Mouse (Mus musculus) embryo, embryonic 11 days (tissue): ENCODE results near the gene Asb4.
A peak's percentile ranks its signal among the peaks of the same experiment; 100 is the strongest.

Source experiments
- DNase-seq: peaks from one replicate; pipeline ENCODE4 v3.0.0-alpha.2; 2015

Gene Asb4

DNA sequence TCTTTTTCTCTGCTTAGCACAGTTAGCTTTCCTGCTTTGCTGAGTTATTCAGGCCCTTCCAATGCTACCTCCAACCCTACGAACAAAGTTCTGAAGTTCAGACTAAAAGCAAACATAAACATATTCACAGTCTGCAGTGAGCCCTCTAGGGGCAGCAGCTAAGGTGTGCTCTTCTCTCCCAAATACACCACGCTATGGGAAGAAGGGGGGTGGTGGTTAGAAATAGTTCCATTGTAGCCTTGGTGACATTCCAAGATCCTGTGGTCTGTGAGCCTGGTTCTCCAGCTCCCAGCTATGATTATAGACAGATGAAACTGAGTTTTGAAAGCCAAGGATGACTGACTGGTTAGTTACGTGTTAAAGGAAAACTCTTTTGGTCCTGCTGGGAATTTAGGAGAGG, 13.6 kb downstream of the Asb4 start:
- DNase-seq = no peak

DNA sequence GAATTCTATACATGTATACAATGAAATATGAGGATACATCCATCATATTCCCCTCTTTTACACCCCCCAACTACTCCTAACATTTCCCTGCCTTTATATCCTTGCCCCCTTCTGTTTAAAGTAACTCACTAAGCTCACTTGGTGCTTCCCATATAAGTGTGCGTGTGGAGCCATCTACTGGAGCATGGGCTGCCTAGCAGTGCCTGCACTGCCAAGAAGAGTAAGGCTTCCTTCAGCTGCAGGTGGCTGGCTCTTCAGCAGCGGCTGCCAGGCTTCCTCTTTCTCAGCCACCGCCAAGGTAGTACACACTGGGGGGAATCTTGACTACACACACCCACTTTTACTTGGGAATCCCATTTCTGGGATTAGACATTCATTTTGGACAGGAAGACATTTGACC, 18.2 kb downstream of the Asb4 start:
- DNase-seq = peak; percentile 87

DNA sequence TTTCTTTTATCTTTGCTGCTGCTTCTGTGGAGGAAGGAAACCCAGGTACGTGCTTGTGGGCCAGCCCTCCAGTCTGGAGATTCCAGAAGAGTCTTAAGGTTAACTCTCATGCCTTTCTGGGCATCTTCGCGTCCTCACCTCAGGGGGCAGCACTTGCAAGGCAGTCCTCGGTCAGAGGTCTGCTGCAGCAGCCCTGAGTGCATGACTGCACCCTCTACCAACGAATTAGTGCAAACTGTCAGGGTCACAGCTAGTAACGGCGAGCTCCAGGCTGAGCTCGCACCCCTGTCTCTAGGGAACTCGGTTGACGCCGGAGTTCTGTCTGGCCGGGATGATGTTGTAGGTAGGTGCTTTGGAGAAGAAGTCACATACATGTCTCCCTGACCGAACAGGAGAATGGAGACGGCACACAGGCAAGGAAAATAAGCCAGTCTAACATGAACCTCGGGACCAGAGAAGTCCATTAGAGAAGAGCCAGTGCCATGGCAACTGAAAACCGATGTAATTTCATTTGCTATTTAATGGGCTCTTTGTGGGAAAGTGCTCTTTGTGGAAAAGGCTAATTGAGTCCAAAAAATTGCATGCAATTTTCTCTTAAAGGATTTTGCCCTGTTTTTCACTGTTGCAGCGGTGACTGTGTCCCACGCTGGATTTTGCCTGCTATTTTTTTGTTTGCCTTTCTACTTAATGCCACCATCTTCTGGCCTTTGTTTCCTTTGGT, 20.1 kb downstream of the Asb4 start:
- DNase-seq = peak; percentile 68

DNA sequence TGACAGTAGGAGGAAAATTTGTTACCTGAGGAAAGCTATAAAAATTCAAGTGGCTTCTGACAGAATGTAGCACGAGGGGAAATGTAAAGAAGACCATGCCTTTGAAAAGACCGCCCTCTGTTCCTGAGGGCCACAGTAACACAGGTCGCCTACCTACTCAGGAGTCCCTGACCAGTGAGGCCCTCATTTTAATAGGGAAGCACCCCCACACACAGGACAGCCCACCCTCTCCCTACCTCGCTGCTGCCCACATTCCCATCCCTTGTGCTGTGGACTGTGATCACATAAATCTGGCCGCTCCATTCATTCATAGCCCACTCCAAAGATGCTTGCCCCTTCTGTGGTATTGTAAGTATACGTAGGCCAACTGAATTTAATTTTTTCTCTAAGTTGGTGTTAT, 20.8 kb downstream of the Asb4 start:
- DNase-seq = no peak

DNA sequence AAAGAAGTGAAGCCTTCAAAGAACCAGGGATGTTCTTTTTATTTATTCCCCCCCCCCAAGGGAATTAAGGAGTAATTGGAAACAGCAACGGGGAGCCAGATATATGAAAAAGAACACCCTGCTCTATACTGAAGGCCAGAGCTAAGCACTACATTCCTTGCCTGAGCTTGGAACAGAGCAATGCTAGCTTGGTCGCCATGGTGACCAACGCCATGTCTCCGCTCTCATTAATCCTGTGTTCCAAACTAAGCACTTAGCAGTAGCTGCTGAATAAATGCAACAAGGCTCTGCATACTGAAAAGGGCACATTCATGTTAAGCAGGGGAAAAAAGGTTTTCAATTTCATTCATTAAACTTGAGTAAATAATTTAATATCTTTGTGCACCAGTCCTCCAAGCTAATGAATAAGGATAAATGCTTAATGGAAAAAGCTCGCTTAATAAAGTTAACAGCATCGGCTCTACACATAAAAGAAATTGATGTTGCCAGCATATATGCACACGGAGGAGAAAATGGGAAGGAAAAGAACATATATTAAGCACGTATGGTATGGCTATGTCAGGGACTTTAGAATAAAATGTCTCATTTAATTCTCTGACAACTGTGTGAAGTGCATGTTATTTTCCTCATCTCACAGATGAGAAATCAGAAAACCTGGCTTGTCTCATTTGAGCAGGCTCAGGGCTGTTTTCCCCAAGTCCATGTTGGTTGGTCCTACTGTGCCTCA, 25.4 kb downstream of the Asb4 start:
- peak; percentile 82 for DNase-seq

DNA sequence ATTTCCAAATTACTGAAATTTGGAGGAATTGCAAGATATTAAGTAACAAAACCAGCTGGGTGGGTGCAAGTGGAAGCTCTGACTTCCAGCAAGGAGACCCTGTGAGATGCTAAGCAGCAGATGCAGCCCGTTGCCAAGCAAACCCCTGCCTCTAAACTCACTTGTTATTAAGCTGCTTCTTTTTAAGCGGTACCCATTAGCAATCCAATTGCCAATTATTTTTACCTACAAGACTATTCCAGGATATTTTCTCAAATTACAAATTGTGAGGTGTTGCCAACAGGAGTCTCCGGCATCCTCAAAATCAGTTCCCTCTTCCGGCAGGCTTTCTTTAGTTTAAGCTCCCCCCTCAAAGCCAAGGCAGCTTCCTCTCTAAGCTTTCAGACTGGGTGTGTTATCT, 26.5 kb downstream of the Asb4 start:
- no peak for DNase-seq

DNA sequence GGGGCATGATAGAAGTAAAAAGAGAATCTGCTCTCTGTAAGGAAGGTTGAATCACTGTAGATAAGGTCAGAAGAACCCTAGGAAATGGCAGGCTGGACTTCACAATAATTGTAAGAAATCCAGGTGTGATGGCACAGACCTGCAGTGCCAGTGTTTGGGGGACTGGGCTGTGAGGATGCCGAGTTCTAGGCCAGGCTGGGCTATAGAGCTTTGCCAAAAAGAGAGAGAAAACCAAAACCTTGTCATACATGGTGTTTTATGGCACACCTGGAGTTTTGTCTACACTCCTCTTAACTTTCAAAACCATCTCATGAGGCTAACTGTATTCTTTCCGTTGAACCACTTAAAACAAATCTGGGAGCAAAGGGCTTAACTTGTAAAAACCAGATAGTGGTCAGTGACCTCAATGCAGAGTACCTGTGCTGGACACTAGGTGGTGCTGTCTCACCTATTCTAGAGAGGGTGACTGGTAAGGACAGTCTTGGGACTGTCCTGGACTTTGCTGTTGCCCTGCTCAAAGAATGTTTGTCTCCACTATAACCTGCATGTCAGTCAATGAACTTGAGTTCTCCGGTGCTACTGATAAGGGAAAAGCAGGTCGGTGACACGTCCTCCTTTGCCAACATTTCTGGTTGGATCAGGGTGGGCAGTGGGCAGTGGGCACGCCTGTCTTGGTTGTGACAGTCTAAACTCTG, 27.7 kb downstream of the Asb4 start:
- DNase-seq = peak; percentile 79

DNA sequence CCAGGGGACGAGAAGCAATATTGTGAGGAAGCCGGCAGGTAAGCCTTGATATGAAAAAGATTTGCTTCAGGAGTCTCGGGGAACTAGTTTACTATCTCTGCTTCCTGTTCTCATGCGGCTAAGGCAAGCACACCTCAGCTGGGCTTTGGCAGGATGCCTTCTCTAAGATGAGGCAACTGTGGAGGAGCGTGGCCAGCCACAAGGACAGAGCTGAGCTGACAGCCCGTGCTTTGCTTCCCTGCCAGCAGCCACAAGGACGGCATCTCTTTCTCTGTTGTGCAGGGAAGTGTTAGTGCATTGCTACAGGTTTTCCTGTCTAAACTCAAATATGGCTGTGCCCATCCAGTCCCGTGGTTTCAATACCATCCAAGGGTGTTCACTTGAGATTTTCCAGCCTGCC, 30.1 kb downstream of the Asb4 start:
- no peak for DNase-seq

DNA sequence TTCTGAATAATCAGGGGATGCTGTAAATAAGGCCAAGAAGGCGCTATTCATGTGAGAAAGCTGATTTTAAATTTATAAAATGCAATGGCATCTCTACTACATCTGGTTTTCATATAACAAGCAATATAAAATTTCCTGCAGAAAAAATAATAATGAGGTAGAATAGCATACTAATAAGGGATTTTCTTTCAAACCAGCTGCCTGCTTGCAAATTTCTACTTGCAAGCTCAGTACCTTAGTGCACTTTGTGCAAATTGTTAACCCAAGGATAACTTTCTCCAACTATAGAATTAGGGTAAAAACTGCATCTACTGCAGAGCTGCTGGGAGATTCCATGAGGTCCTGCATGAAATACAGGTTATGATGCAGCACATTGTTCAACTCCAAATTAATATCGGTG, 38.3 kb downstream of the Asb4 start:
- no peak for DNase-seq

DNA sequence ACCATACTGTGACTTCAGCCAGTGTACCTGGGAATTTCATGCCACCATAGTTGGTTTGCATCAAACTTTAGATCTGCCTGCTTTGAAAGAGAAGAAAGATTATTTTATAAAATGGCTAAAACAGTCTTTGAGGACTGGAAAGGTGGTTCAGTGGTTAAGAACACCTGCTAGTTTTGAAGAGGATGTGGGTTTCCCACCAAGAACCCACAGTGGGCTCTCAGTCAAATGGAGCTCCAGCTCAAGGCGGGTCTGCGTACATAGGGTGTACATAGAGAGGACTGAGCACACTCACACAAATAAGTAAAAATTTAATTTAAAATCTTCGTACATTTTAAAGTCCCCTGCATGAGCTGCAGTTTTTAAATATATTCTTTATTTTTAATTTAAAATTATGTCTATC, 39.2 kb downstream of the Asb4 start:
- no peak for DNase-seq

DNA sequence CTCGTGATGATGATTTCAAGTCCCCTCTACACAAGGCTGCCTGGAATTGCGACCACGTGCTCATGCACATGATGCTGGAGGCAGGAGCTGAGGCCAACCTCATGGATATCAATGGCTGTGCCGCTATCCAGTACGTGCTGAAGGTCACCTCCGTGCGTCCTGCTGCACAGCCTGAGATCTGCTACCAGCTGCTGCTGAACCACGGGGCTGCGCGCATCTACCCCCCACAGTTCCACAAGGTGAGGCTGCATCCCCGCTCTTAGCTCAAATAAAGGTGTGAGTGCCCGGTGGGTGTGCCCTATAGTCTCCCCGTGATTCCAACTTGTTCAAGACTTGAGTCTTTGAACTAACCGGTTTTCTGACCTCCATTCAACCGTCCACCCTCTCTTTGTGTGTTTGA, 40.4 kb downstream of the Asb4 start:
- no peak for DNase-seq

DNA sequence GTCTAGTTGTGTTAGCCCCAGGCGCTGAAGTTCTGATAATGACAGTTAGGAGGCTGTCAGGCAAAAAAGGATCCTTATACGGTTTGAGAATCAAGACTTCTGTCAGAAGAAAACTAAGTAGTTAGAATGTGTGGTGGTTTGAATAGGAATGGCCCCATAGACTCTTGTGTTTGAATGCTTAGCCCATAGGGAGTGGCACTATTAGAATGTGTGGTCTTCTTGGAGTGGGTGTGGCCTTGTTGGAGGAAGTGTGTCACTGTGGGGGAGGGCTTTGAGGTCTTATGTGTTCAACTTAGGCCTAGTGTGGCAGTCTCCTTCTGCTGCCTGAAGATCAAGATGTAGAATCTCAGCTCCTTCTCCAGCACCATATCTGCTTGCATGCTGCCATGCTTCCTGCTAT, 43.8 kb downstream of the Asb4 start:
- DNase-seq = no peak

DNA sequence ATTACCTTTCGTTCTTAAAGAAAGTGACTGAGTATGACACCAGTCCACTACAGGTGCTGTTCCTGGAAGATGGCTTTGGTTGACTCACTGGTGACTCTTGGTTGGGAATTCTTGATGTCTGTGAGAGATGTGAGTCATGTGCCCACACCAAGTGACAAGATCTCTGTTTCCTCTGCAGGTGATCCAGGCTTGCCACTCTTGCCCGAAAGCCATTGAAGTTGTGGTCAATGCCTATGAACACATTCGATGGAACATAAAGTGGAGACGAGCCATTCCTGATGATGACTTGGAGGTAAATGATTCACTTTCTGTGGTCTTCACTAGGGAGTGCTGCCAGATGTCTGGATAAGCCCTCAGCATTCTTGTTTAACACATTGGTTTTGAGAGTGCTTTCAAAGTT, 46.4 kb downstream of the Asb4 start:
- no peak for DNase-seq

DNA sequence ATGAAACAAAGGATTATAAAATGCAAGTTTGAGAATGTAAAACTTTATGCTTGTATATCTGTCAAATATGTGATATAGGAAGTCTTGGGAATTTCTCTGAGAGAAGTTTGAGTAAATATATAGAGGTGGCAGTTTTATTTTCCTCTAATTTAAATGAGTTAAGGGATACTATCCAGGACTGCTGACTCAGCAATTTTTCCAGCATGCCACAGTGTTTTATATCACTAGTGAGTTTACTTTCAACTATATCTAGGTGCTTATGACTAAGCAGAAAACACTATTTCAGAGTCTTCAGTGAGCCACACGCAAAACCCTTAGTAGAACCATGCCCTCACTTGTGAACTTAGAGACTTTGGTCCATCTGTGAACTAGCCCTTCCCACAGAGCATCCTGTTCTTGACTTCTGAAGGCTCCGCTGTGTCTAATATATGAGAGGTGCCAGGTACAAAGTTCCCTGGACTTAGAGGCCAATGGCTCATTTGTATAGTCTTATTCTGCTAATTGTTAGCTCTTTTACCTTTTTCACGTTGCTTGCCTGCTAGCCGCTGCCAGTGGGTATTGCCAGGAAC, 46.9 kb downstream of the Asb4 start:
- DNase-seq = no peak

DNA sequence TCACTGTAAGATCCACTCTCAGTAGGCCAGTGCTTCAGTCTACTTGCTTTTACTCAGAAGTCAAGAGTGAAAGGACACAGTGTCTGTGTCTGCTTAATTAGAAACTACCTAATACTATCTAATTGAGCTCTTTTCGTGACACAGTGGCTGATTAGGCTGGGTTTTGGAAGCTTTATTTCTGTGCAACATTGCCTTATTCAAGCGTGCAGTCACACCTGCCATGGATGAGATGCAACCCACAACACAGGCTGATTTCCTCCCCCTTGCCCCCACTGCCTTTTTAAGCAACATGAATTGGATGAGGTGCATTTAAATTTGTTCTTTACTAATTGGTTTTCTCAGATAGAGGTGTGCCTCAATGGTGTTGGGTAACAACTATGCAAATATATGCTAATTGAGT, 50.7 kb downstream of the Asb4 start:
- no peak for DNase-seq

DNA sequence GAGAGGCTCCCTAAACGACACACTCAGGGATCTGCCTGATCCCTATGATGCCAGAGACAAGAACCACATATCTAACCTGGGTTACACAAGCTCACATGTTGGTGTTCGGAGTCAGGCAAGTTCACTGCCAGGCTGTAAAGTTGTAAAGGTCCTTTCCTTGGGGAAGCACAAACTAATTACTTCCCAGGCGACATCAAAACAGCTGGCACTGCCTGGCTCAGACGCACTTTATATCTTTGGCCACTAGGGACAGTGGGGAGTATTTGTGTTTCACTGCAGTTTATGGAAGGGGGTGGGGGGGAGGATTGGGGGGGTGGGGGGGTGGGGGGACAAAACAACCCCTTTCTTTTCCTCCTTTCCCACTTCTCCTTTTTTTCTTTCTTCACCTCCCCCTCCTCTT, 54.6 kb downstream of the Asb4 start:
- peak; percentile 45 for DNase-seq

DNA sequence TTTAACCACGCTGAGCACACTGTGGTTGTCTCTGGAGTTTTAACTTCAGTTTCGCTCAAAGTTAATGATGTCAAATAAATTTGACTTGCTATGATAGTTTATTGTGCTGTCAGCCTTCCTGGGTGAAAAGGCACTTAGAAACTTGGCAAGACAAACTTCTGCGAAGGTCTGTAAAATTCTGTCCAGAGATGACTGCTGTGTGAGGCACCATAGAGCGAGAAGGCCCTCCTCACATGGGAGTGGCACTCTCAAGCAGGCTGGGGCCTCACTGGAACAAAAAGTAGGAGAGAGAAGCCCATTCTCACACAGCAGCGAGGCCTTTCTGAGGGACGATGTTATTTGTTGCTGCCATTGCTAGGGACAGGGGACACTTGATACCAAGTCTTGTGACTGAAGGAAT, 58.0 kb downstream of the Asb4 start:
- no peak for DNase-seq

DNA sequence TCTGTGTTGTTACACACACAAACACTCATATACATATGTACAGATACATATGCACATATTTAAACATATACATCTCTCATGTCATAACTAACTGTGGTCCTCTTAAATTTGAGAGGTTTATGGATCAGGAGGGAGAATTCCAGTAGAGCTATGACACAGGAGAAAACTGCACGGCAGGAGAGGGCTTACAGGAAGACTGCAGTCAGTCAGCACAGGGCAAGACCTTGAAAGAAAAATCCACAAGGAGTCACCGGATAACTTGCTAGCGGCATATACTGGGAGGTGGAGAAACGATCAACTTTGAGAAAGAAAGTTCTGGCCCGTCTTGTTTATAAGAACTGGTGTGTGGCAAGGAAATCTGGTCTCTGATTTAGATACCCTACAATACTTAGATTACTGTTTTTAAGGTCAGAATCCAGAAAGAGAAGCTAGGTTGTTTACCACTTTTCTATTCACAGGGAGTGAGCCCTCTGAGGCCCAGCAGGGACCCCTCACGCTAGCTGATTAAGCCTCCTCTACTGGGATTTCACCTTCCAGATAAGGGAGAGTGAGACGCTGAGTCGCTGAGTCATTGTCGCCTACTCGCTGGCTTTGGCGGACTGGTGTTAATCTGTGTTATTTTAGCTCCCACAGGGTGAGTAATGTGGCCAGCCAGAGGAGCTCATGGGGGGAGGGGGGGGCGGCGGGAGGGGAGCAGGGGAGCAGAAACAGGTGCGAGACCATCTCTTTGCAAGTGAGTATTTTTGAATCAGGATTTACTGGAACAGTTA, 59.3 kb downstream of the Asb4 start:
- peak; percentile 50 for DNase-seq

DNA sequence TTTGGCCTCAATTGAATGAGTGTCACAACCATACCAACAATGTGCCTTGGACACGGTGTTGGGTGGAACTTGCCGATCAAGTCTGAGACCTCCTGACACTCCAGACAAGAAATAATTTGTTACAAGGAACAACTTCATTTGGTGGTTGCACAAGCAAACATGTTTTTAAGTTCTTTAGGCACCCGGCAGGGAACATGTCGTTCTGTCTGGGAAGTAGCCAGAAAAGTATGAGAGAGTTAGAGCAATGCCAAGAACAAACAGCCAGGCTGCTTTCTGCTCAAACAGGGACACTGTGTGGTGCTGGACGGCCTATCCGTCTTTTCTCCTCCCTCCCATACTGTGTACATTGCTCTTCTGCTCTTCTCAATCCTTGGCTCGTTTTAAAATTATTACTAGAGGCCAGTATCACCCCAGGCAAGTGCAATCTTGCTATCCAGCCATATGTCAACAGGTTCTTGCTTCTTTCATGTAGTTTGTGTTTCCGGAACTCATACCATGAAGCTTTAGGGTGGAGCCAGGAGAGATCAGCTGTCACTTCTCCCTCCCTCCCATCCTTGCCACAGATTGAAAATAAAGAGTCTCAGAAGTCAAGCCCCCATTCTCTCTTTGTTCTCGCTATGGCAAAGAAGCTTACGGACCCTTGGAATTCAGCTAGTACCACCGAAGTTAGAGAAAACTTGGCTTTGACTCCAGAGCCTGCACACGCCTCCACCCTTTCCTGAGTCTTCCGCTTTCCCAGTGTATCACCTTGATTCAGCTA, 60.1 kb downstream of the Asb4 start:
- DNase-seq = no peak

DNA sequence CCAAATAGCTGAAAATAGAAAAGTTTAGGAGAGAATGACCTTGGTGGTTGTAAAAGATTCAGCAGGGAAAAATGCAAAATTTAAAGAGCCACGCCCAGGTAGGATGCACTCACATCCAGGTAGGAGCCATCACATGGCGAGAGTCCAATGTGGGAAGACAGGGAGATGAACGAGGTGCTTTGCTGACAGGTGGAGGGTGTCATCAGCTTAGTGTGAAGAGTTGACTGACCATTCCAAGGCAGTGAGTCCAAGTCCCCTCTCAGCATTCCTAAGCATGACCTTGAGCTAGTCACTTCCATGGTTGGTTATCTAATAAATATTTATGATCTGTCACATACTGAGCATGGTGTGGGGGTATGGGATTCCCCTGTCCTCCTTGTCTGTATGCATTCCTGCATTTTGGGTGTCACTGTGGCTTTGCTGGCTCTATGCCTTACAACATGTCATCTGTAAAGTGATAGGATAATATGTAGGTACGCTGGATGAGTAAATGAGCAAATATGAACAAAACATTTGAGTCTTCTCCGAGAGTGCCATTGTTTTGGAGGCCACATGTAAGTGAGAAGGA, 61.2 kb downstream of the Asb4 start:
- DNase-seq = no peak

DNA sequence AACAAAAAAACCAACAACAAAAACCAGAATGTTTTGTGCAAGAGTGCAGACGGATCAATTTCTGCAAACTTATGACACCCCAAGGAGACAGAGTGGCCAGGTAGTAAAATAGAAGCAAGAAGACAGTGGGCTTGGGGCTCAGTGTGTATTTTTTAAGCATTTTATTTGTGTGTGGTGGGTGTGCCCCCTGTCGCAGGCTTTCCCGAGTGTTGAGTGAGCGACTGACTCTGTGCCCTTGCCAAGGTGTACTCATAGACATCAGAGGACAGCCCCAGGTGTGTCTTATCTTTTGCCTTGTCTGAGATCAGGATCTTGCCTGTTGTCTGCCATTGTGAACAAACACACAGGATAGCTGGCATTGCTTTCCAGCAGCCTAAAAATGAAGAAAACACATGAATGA, 63.8 kb downstream of the Asb4 start:
- DNase-seq = no peak

DNA sequence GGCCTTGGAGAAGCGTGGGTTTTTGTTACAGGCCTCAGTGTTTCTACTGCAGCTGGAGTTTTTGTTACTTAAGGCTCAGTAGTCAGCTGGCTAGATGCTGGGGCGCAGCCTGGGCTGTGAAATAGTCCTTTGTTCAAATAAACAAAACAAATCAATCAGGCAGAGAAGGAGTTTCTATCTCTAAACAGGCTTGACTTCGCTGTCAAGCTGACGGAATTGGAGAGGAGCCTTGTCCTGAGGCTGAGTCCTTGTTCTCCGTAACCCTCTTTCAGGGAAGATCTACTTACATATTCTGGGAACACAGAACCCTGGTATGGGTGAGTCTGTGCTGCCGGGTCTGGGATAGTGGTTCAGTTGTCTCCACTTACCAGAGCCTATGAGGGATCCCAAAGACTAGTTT, 64.4 kb downstream of the Asb4 start:
- peak; percentile 30 for DNase-seq
